Comparison of ENCODE assay signal across 8 mouse cellular contexts in the genomic region with DNA sequence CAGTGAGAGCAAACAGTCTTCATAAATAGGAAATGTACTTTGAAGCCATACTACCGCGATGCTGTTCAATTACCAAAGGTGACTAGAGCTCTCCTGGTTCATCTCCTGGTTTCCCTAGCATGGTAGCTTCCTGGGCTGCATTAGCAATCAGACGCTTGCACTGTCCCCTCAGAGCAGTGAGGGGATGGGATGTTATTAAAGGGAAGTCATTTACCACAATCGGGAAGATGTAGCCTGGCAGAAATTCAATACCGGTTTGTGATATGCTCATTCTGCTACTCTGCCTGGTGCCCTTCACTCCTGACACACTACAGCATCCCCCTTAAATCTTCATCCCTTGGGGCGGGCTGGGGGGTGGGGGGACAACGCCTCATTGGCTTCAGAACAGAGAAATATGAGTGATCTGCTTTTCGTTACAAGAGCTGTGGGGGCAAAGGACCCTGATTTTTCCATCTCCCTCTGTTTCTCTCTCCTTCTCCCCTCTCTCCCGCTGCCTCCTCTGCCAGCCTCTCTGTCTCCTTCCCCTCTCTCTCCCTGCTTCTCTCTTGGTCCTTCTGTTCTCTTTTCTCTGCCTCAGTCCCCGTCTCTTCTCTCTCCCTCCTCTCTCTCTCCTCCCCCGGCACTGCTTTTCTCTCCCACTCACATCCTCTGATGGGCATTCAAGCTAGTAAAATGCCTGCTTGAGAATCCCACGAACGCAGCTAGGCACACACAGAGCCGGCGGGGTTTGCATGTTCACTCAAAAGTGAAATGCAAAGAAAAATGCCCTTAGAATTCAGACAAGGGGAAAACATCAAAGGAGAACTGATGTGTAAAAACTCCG. TPM values are rescaled to one million over a fixed set of nuclear protein-coding genes. Genes with fewer than 3 reads are reported as not detected.
DNase-seq lines count a peak whose midpoint lies in the region; ATAC-seq and TF ChIP-seq lines count a peak whose summit lies in the region.

No protein-coding gene starts in this region.

- no peak overlapping the region for H3K4me3 ChIP-seq in CH12.LX (replicated peaks in 1 of 3; ENCODE audit: low read depth in 2 of 3, low read length in 2 of 3, poor library complexity in 1 of 3)
- H3K4me3 ChIP-seq in embryonic facial prominence, embryonic 10.5 days = peak overlapping the region; percentile 49
- H3K4me3 ChIP-seq in liver, embryonic 14.5 days (ENCODE audit: insufficient read depth in 1 of 2, low read depth in 2 of 2, low read length in 2 of 2) = peak overlapping the region; percentile 6 to 24; a peak in 3 of 4 replicates
- H3K4me3 ChIP-seq in thymus, adult 2 months (ENCODE audit: control insufficient read depth, insufficient read depth, low read length) = no peak overlapping the region

- no peaks in the 10 kb centered on the region for H3K4me1 ChIP-seq in CH12.LX (ENCODE audit: control insufficient read depth in 1 of 2, insufficient read depth in 2 of 2)
- peaks cover 35% of the 10 kb centered on the region for H3K4me1 ChIP-seq in embryonic facial prominence, embryonic 10.5 days
- 0 out of 4 replicates have a peak, but pooled peaks cover 0 to 2% of the 10 kb centered on the region in 2 experiments for H3K4me1 ChIP-seq in liver, embryonic 14.5 days (replicated peaks; ENCODE audit: control insufficient read depth in 2 of 2, insufficient read depth in 2 of 2, low read length in 1 of 2)
- 0 out of 2 replicates have a peak, but pooled peaks cover 4% of the 10 kb centered on the region for H3K4me1 ChIP-seq in thymus, adult 2 months (replicated peaks; ENCODE audit: control insufficient read depth, insufficient read depth, low read length)

- dilution Hi-C loops in CH12.LX (cut with MboI; ENCODE audit: extremely low pct_ligation_motif_present, extremely low pct_unique_long_range_greater_than_20kb, low sequenced_read_pairs) = no loop called here

- H3K9ac ChIP-seq in CH12.LX (ENCODE audit: insufficient read depth, low read depth) = no peak overlapping the region
- H3K9ac ChIP-seq in liver, embryonic 14.5 days (replicated peaks) = no peak overlapping the region

- no peaks in the 10 kb centered on the region for H3K36me3 ChIP-seq in CH12.LX (replicated peaks in 1 of 2; ENCODE audit: control insufficient read depth in 1 of 2, insufficient read depth in 1 of 2, low read length in 1 of 2)
- H3K36me3 ChIP-seq in embryonic facial prominence, embryonic 10.5 days (replicated peaks) = no peaks in the 10 kb centered on the region
- no peaks in the 10 kb centered on the region for H3K36me3 ChIP-seq in liver, embryonic 14.5 days (replicated peaks; ENCODE audit: control insufficient read depth, insufficient read depth, low read depth)
- H3K36me3 ChIP-seq in thymus, adult 2 months (ENCODE audit: control insufficient read depth, insufficient read depth, low read length) = no peaks in the 10 kb centered on the region

- no peaks in the 10 kb centered on the region for H3K9me3 ChIP-seq in CH12.LX (replicated peaks; ENCODE audit: low read length)
- H3K9me3 ChIP-seq in embryonic facial prominence, embryonic 10.5 days = no peaks in the 10 kb centered on the region
- no peaks in the 10 kb centered on the region for H3K9me3 ChIP-seq in liver, embryonic 14.5 days (ENCODE audit: control insufficient read depth, low read length)

- no peak for TF ChIP-seq POLR2A in CH12.LX (IDR thresholded peaks at IDR 0.05; ENCODE audit: low read depth, low read length)
- TF ChIP-seq POLR2A in thymus, adult 2 months (IDR thresholded peaks at IDR 0.05; ENCODE audit: control insufficient read depth, extremely low read depth, insufficient read depth, low read length, poor library complexity) = no peak

- peak; percentile 33 for ATAC-seq in inflammation-experienced regulatory T-cells, adult 6 months
- no peak for ATAC-seq in liver, embryonic 14.5 days (ENCODE audit: insufficient read depth)

- WGBS in embryonic facial prominence, embryonic 10.5 days = 44% methylated on average over 16 of the region's 16 CpGs
- 41% methylated on average over 16 of the region's 16 CpGs for WGBS in liver, embryonic 14.5 days (ENCODE audit: insufficient replicate concordance)
- WGBS in thymus, adult 2 months = 10% methylated on average over 16 of the region's 16 CpGs

- no peak for TF ChIP-seq RAD21 in CH12.LX (IDR thresholded peaks at IDR 0.05; ENCODE audit: low read depth, low read length)

- H3K79me2 ChIP-seq in CH12.LX (replicated peaks; ENCODE audit: control insufficient read depth, extremely low read depth, insufficient read depth, poor library complexity, severe bottlenecking) = no peaks in the 10 kb centered on the region

- TF ChIP-seq CTCF in CH12.LX (conservative IDR thresholded peaks at IDR 0.05 in 1 of 2, IDR thresholded peaks at IDR 0.05 in 1 of 2; ENCODE audit: low read depth in 2 of 2, low read length in 2 of 2) = no peak
- no peak for TF ChIP-seq CTCF in liver, embryonic 14.5 days (IDR thresholded peaks at IDR 0.05; ENCODE audit: low read depth)
- TF ChIP-seq CTCF in thymus, adult 2 months (IDR thresholded peaks at IDR 0.05; ENCODE audit: borderline replicate concordance, control insufficient read depth, extremely low read depth, insufficient read depth, low read length, poor library complexity) = no peak

- H3K27me3 ChIP-seq in CH12.LX (replicated peaks) = no peaks in the 10 kb centered on the region
- no peaks in the 10 kb centered on the region for H3K27me3 ChIP-seq in embryonic facial prominence, embryonic 10.5 days (replicated peaks; ENCODE audit: low read depth, poor library complexity, severe bottlenecking)
- no peaks in the 10 kb centered on the region for H3K27me3 ChIP-seq in liver, embryonic 14.5 days (ENCODE audit: control insufficient read depth, insufficient read depth, low read length)
- H3K27me3 ChIP-seq in thymus, adult 2 months (ENCODE audit: control insufficient read depth, insufficient read depth, low read length) = no peaks in the 10 kb centered on the region

- TF ChIP-seq EP300 in CH12.LX (IDR thresholded peaks at IDR 0.05; ENCODE audit: low read length) = no peak
- TF ChIP-seq EP300 in liver, embryonic 14.5 days (IDR thresholded peaks at IDR 0.05; ENCODE audit: low read depth) = no peak

- H3K4me2 ChIP-seq in CH12.LX (ENCODE audit: insufficient read depth, low read depth, poor library complexity, severe bottlenecking) = peak overlapping the region; percentile 16; the same call in 1 of the 2 replicates
- no peak overlapping the region for H3K4me2 ChIP-seq in liver, embryonic 14.5 days (ENCODE audit: low read depth)

- DNase-seq in adrenal gland, adult (ENCODE audit: inconsistent age in 2 of 2, low spot score in 1 of 2) = peak; percentile 29 to 81
- no peak for DNase-seq in adrenal gland, postnatal 4 days (ENCODE audit: low spot score in 2 of 2)
- DNase-seq in CH12.LX (ENCODE audit: extremely low read depth) = no peak
- DNase-seq in embryonic facial prominence, embryonic 10.5 days (ENCODE audit: low spot score) = no peak
- DNase-seq in liver, embryonic 14.5 days (ENCODE audit: low read depth in 3 of 3, low spot score in 3 of 3) = no peak
- DNase-seq in right cerebral cortex, postnatal 14 days = peak; percentile 38
- no peak for DNase-seq in thymus, adult 2 months

- no peak overlapping the region for H3K27ac ChIP-seq in CH12.LX (ENCODE audit: insufficient read depth, low read depth)
- H3K27ac ChIP-seq in embryonic facial prominence, embryonic 10.5 days (replicated peaks) = peak overlapping the region; percentile 81
- no peak overlapping the region for H3K27ac ChIP-seq in liver, embryonic 14.5 days
- no peak overlapping the region for H3K27ac ChIP-seq in thymus, adult 2 months (ENCODE audit: control insufficient read depth, insufficient read depth, low read length)

- in situ Hi-C loops in CH12.LX (cut with MboI; ENCODE audit: low pct_ligation_motif_present, low pct_unique_long_range_greater_than_20kb, low sequenced_read_pairs) = loop anchor here (25.0 kb wide), 2 partner anchors 373 to 648 kb away; no protein-coding TSS in a partner anchor

TF ChIP-seq in CH12.LX, 34 proteins besides CTCF, POLR2A, EP300 and RAD21:
- TF ChIP-seq NELFE (IDR thresholded peaks at IDR 0.05; ENCODE audit: low read depth, low read length) (no peak), PAX5 (IDR thresholded peaks at IDR 0.05; ENCODE audit: low read length) (no peak), MYC (IDR thresholded peaks at IDR 0.05; ENCODE audit: low read depth, low read length) (no peak), CHD1 (IDR thresholded peaks at IDR 0.05; ENCODE audit: low read depth, low read length) (no peak)

RNA-seq across cellular contexts. Expression of gene Lrrn3, which starts 1.3 kb away (rescaled TPM):
- 10 to 100 TPM; 33.0 to 38.5 TPM for total RNA-seq in adrenal gland, postnatal 4 days (2021)
- total RNA-seq in CH12.LX (2012; rRNA removed) = not detected in 2 replicates
- total RNA-seq in CH12.LX (2014; rRNA removed) = 0.05 TPM in 1 of 2 replicates, not detected in the other
- not detected in 2 replicates for polyA plus RNA-seq in CH12.LX (2012; ENCODE audit: insufficient read length, low read depth)
- polyA plus RNA-seq in embryonic facial prominence, embryonic 10.5 days (2016; fragmentation: Nextera tagmentation; extraction: Ambion mirVana) = 6.0 and 8.4 TPM in 2 replicates
- polyA plus RNA-seq in inflammation-experienced regulatory T-cells, adult 6 months (2017; shearing (Covaris generic)) = 1 to 10 TPM; 4.3 to 5.8 (median 5.0) TPM
- polyA plus RNA-seq in liver, embryonic 14.5 days (2012; rRNA removed) = 0.48 and 0.63 TPM in 2 replicates
- polyA plus RNA-seq in liver, embryonic 14.5 days (2014; fragmentation: Nextera tagmentation; extraction: Ambion mirVana) = 1.7 TPM in 2 replicates
- 0.26 TPM in 2 replicates for polyA plus RNA-seq in thymus, adult 2 months (2012; rRNA removed)

Comparison
In these comparisons a context has a peak if more than half of its experiments do, and no peak if none do; other contexts are left out.
1. DNase-seq: peak in adrenal gland, adult (2 of 2) and right cerebral cortex, postnatal 14 days (single experiment); none in adrenal gland, postnatal 4 days (0 of 2), CH12.LX (single experiment), embryonic facial prominence, embryonic 10.5 days (single experiment), liver, embryonic 14.5 days (0 of 3) and thymus, adult 2 months (single experiment).
2. H3K4me3 ChIP-seq: peak in embryonic facial prominence, embryonic 10.5 days (single experiment) and liver, embryonic 14.5 days (2 of 2); none in CH12.LX (0 of 3) and thymus, adult 2 months (single experiment).